Mouse (Mus musculus) bone marrow macrophage, adult 2 months (primary cell): ENCODE data around the gene Elmo1. TPM values are rescaled to one million over a fixed set of nuclear protein-coding genes. Genes with fewer than 3 reads are reported as not detected.

Source experiments
- H3K27ac ChIP-seq: 2 replicates; pipeline ENCODE4 v1.5.1; 2012; ENCODE audit warnings: low read depth, low read length; ENCODE audit not compliant: insufficient read depth
- H3K4me1 ChIP-seq: 2 replicates; pipeline ENCODE4 v1.6.1; 2012; ENCODE audit warnings: low read length; ENCODE audit not compliant: control insufficient read depth, insufficient read depth
- H3K4me3 ChIP-seq: 2 replicates; pipeline ENCODE4 v1.5.1; 2012; ENCODE audit warnings: mild to moderate bottlenecking, low read length, moderate library complexity; ENCODE audit not compliant: insufficient read depth
- CTCF ChIP-seq: IDR thresholded peaks from 2 replicates; pipeline ENCODE4 v1.5.1; 2012; ENCODE audit warnings: low read depth, mild to moderate bottlenecking, low read length, moderate library complexity
- POLR2A ChIP-seq: IDR thresholded peaks from 2 replicates; pipeline ENCODE4 v1.6.1; 2012; ENCODE audit warnings: mild to moderate bottlenecking, low read depth, low read length, borderline replicate concordance
- polyA plus RNA-seq: library from polyadenylated mRNA; stranded (reverse); fragments of >200 nt; gene quantifications from 2 replicates; pipeline ENCODE4 v1.2.4, GENCODE M21; 2012; ENCODE audit not compliant: missing spikeins, insufficient read depth, insufficient read length

Gene Elmo1
- polyA plus RNA-seq, 1 experiment = 60.9 TPM

GRCm38 (mm10) chr13:20386462-20387141, 296.2 kb downstream of the Elmo1 start:
- Histone ChIP-seq H3K27ac (peak overlapping the region; percentile 56), H3K4me1 (peaks cover 27% of the 10 kb centered on the region), H3K4me3 (no peak overlapping the region)
- no peak for TF ChIP-seq CTCF
- TF ChIP-seq POLR2A = no peak

GRCm38 (mm10) chr13:20392824-20393598, 302.6 kb downstream of the Elmo1 start:
- TF ChIP-seq CTCF = no peak
- TF ChIP-seq POLR2A = no peak
- no peak overlapping the region for H3K27ac ChIP-seq
- no peak overlapping the region for H3K4me3 ChIP-seq
- H3K4me1 ChIP-seq = peaks cover 18% of the 10 kb centered on the region

- peaks cover 22% of the 10 kb centered on the region for H3K4me1 ChIP-seq
- no peak overlapping the region for H3K27ac ChIP-seq
- no peak overlapping the region for H3K4me3 ChIP-seq
- no peak for TF ChIP-seq CTCF
- TF ChIP-seq POLR2A = no peak
These were observed 307.3 kb downstream of the Elmo1 start for GRCm38 (mm10) chr13:20397744-20398143.

GRCm38 (mm10) chr13:20398311-20398710, 307.9 kb downstream of the Elmo1 start:
- Histone ChIP-seq H3K27ac (no peak overlapping the region), H3K4me3 (no peak overlapping the region), H3K4me1 (peaks cover 22% of the 10 kb centered on the region)
- TF ChIP-seq POLR2A = no peak
- TF ChIP-seq CTCF = no peak

- no peak for TF ChIP-seq CTCF
- no peak for TF ChIP-seq POLR2A
- Histone ChIP-seq H3K27ac (no peak overlapping the region), H3K4me3 (no peak overlapping the region), H3K4me1 (peaks cover 5% of the 10 kb centered on the region)
These were observed 314.1 kb downstream of the Elmo1 start for GRCm38 (mm10) chr13:20404530-20404929.

- H3K27ac ChIP-seq = no peak overlapping the region
- no peak overlapping the region for H3K4me3 ChIP-seq
- H3K4me1 ChIP-seq = peaks cover 5% of the 10 kb centered on the region
- TF ChIP-seq POLR2A (no peak), CTCF (no peak)
These were observed 316.2 kb downstream of the Elmo1 start for GRCm38 (mm10) chr13:20406470-20407213.

GRCm38 (mm10) chr13:20410306-20411101, 320.1 kb downstream of the Elmo1 start:
- TF ChIP-seq POLR2A (no peak), CTCF (no peak)
- Histone ChIP-seq H3K27ac (no peak overlapping the region), H3K4me3 (no peak overlapping the region), H3K4me1 (peaks cover 2% of the 10 kb centered on the region)

GRCm38 (mm10) chr13:20416691-20417660, 326.6 kb downstream of the Elmo1 start:
- Histone ChIP-seq H3K4me3 (no peak overlapping the region), H3K4me1 (no peaks in the 10 kb centered on the region), H3K27ac (no peak overlapping the region)
- TF ChIP-seq CTCF (no peak), POLR2A (no peak)
